Mouse (Mus musculus) lung, postnatal 0 days (tissue): ENCODE data around the gene Prickle2.

Experiments
- CTCF ChIP-seq: IDR thresholded peaks from 2 replicates; pipeline ENCODE4 v1.5.1; 2016; ENCODE audit warnings: antibody characterized with exemption, mild to moderate bottlenecking
- EP300 ChIP-seq: IDR thresholded peaks from 2 replicates; pipeline ENCODE4 v1.6.1; 2016; ENCODE audit warnings: antibody characterized with exemption, mild to moderate bottlenecking, control low read depth

DNA sequence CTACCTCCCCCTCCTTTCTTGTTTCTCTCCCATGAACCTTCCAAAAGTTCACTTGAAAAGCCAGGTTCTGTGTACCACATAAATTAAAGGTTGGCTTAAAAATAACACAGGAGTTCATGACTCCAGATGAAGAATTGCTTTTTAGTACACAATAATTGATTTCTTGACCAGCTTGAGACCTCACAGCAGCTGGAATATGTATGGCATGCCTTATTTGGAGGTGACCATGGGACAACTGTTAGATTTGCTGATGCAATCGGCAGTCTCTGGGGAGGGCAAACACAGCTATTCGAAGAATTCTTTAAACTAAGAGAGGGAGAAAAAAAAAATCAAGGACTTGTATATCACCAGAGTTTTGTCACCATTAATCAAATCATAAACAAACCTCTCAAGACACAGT is 189.0 kb downstream of the Prickle2 start:
- TF ChIP-seq CTCF (no peak), EP300 (no peak)
